Mouse (Mus musculus): ENCODE results near the gene Plekhh2.

Plekhh2 gene

GRCm38 (mm10) chr17:84644292-84645050, 132.8 kb downstream of the Plekhh2 start:
- no peak for DNase-seq (ENCODE audit: low spot score)

DNA sequence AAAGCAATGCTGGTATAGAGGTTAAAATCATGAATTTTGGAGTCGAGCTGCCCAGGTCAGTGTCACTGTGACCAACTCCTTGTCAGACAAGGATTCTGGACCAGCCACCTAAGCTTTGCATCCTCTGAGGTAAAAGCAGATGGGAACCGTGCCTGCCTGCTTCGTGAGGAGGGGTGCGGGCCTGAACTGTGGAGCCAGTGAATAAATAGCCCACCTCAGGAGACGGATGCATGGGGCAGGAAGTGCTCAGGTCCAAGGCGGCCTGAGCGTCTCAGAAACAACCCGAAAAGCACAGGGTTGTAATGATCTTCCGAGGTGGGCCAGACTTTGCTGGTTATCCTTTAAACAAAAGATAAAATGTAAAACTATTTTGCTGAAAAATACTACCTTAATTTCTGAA, 133.4 kb downstream of the Plekhh2 start:
- no peak for DNase-seq (ENCODE audit: low spot score)

DNA sequence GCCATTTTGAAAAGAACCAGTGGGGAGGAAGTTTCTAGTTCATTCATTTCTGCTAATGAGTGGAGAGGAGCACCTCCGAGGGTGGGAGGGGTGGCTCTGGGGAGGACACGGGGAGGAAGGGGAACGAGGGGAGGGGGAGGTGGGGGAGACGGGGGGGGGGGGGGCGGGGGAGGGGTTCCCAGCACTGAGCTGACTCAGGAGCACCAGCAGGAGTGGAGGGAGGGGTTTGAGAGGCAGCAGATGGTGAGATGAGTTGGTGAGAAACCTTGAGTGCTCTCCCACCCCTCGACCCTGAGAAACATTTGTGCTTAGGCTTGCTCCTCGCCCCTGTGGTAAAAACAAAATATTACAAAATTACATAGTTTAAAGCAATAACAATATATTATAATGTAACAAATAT, 134.2 kb downstream of the Plekhh2 start:
- DNase-seq (ENCODE audit: low spot score): no peak

- no peak for DNase-seq (ENCODE audit: low spot score)
Measured at GRCm38 (mm10) chr17:84646477-84646876, 134.8 kb downstream of the Plekhh2 start.

DNA sequence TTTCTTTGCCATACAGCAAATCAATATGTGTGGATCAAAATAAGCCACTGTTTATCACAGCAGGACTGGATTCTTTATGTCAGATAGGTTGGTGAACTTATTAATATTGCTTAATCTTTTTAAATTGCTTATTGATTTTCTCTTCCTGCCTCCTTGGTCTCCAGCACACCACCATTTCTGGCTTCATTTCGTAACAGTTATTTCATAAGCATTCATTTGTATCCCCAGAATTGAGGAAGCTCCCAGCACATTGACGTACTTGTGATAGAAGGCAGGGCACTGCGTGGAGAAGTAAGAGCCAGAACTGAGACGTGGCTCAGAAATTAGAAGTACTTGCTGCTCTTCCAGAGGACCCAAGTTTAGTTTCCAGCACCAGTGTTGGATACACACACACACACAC, 135.9 kb downstream of the Plekhh2 start:
- no peak for DNase-seq (ENCODE audit: low spot score)

GRCm38 (mm10) chr17:84650302-84651017, 138.8 kb downstream of the Plekhh2 start:
- no peak for DNase-seq (ENCODE audit: low spot score)

- DNase-seq (ENCODE audit: low spot score): no peak
Measured at GRCm38 (mm10) chr17:84653544-84653943, 141.8 kb downstream of the Plekhh2 start.

DNA sequence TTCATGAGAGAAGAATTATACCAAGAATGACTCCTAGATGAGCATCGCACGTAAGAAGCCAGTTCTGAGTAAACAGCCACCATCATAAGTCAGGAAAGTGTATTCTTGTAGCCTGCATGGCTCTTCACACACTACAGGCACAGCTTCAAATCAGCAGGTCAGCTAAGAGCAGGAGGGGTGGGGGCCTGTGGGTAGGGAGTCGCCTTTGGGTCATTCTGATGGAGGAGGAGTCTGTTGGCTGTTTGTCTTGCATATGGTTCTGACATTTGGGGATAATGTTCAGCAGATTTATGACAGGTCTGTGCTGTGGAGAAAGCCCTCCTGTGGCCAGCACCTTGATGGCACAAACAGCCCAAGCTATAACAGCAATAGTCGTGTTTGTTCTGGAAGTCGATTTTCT, 144.5 kb downstream of the Plekhh2 start:
- no peak for DNase-seq (ENCODE audit: low spot score)

DNA sequence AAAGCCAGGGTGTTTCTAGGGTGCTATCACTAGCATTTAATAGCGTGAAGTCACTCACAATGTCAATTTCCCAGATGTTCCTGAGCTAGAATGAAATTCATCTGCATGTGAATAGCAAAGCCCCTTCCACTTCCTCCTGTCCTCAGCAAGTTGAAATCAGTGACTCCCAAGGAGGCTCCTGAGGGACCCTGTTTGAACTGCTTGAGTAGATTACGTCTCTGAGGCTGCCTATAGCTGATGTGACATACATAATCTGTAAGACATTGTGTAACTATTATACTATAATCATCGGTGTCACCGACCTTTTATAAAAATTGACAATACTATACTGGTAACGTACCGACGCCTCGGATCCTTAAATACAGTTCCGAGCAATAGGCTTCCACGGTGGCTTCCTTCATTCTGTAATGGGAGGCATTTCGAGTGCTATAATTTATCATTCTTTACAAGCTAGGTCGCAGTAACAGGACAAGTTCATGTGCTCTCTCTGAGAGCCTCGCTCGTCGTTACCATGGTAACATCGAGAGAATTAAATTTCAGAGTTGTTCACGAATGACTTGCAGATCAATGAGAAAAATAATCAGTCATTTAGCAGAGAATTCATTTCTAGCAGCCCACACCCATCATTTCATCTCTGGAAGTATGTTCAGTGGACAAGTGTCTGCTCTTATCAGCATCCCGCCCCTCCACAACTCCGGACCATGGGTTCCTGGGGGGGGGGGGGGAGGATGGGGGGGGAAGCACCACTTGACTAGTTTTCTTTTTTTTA, 145.1 kb downstream of the Plekhh2 start:
- no peak for DNase-seq (ENCODE audit: low spot score)

DNA sequence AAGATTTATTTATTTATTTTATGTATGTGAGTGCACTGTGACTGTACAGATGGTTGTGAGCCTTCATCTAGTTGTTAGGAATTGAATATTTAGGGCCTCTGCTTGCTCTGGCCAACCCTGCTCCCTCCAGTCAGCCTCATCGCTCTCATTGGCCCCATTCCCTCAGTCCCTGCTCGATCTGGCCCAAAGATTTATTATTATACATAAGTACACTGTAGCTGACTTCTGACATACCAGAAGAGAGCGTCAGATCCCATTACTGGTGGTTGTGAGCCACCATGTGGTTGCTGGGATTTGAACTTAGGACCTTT, 145.7 kb downstream of the Plekhh2 start:
- no peak for DNase-seq (ENCODE audit: low spot score)

- no peak for DNase-seq (ENCODE audit: low spot score)
Measured at GRCm38 (mm10) chr17:84657782-84658181, 146.1 kb downstream of the Plekhh2 start.

GRCm38 (mm10) chr17:84658195-84658594, 146.5 kb downstream of the Plekhh2 start:
- no peak for DNase-seq (ENCODE audit: low spot score)

- DNase-seq (ENCODE audit: low spot score): no peak
Measured at GRCm38 (mm10) chr17:84658951-84659350, 147.3 kb downstream of the Plekhh2 start.

GRCm38 (mm10) chr17:84665053-84665452, 153.4 kb downstream of the Plekhh2 start:
- DNase-seq (ENCODE audit: low spot score): no peak

DNA sequence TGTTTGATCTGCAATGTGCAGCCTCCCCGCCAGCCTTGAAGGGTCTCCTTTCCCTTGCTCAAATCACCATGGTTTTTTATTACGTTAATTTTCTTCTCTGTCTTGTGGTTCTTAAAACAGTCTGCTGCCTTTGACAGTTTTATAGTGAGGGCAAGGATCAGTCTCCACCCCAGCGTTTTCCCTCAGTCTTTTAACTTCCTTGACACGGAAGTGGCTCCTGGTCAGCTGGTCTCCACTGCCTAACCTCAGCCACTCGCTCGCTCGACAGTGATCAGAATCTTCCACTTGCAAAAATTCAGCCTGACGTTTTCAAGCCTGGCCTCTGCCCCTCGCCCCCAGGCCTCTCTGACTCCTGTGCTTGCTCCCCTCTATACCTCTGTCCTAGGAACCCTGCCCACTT, 154.0 kb downstream of the Plekhh2 start:
- DNase-seq (ENCODE audit: low spot score): no peak

- DNase-seq (ENCODE audit: low spot score): no peak
Measured at GRCm38 (mm10) chr17:84667848-84668247, 156.2 kb downstream of the Plekhh2 start.
